Mouse (Mus musculus) spleen, embryonic (tissue): ENCODE data around the gene Qars.

Source experiments
- CTCF ChIA-PET: fragments of 350-600 bp; sonication (Branson Sonifier 250); formaldehyde crosslinking; loops from one replicate; lab custom pipeline; 2022; lab: Charles Lee

Gene Qars

GRCm38 (mm10) chr9:108507619-108508434 lies at the start of gene Qars:
Gene Qars (plus strand): TSS chr9:108507706.
- CTCF ChIA-PET = interaction anchor here (1.3 kb wide), 1 partner anchor 18 kb away, joined by 4 read pairs; the partner anchor contains the start of gene Usp19

- CTCF ChIA-PET = no interaction called here
Observed at GRCm38 (mm10) chr9:108459939-108460318, 47.6 kb upstream of the Qars start.

- CTCF ChIA-PET = interaction anchor here (0.6 kb wide), 1 partner anchor 92 kb away, joined by 11 read pairs; no protein-coding TSS in a partner anchor
Observed at GRCm38 (mm10) chr9:108460319-108461178, 47.0 kb upstream of the Qars start, which contains the start of gene Ccdc71. Gene Ccdc71 (plus strand): TSS chr9:108460527.

- CTCF ChIA-PET = interaction anchor here (0.6 kb wide), 1 partner anchor 92 kb away, joined by 11 read pairs; no protein-coding TSS in a partner anchor
Observed at GRCm38 (mm10) chr9:108461181-108461631, 46.3 kb upstream of the Qars start, which contains the start of gene Klhdc8b. Gene Klhdc8b (minus strand): TSS chr9:108461581.

GRCm38 (mm10) chr9:108461675-108462074 lies 45.8 kb upstream of the Qars start:
- CTCF ChIA-PET = interaction anchor here (0.6 kb wide), 1 partner anchor 93 kb away, joined by 11 read pairs; no protein-coding TSS in a partner anchor

- CTCF ChIA-PET = no interaction called here
Observed at GRCm38 (mm10) chr9:108462192-108462591, 45.3 kb upstream of the Qars start.

- CTCF ChIA-PET = no interaction called here
Observed at GRCm38 (mm10) chr9:108463713-108464112, 43.8 kb upstream of the Qars start.

GRCm38 (mm10) chr9:108466219-108466618 lies 41.3 kb upstream of the Qars start:
- CTCF ChIA-PET = interaction anchor here (0.6 kb wide), 1 partner anchor 82 kb away, joined by 4 read pairs; no protein-coding TSS in a partner anchor

- CTCF ChIA-PET = no interaction called here
Observed at GRCm38 (mm10) chr9:108469430-108469829, 38.1 kb upstream of the Qars start.

- CTCF ChIA-PET = no interaction called here
Observed at GRCm38 (mm10) chr9:108469845-108470244, 37.7 kb upstream of the Qars start.

- CTCF ChIA-PET = no interaction called here
Observed at GRCm38 (mm10) chr9:108474528-108474927, 33.0 kb upstream of the Qars start.

- CTCF ChIA-PET = no interaction called here
Observed at GRCm38 (mm10) chr9:108478638-108479156, 28.8 kb upstream of the Qars start.

- CTCF ChIA-PET = no interaction called here
Observed at GRCm38 (mm10) chr9:108479241-108479640, 28.3 kb upstream of the Qars start.

GRCm38 (mm10) chr9:108479721-108480351 lies 27.7 kb upstream of the Qars start, which contains the start of gene Lamb2:
Gene Lamb2 (plus strand): TSS chr9:108479736.
- CTCF ChIA-PET = no interaction called here

- CTCF ChIA-PET = no interaction called here
Observed at GRCm38 (mm10) chr9:108480813-108481519, 26.5 kb upstream of the Qars start.

- CTCF ChIA-PET = no interaction called here
Observed at GRCm38 (mm10) chr9:108481520-108482210, 25.8 kb upstream of the Qars start.

- CTCF ChIA-PET = no interaction called here
Observed at GRCm38 (mm10) chr9:108483051-108483790, 24.3 kb upstream of the Qars start.

GRCm38 (mm10) chr9:108484021-108484420 lies 23.5 kb upstream of the Qars start:
- CTCF ChIA-PET = no interaction called here

- CTCF ChIA-PET = no interaction called here
Observed at GRCm38 (mm10) chr9:108485301-108485875, 22.1 kb upstream of the Qars start.
